Mouse (Mus musculus): Measurements from ENCODE around the gene Olfr836. TPM values are rescaled to one million over a fixed set of nuclear protein-coding genes. Genes with fewer than 3 reads are reported as not detected.

The Olfr836 gene
- polyA plus RNA-seq (2015; fragmentation: Nextera tagmentation; extraction: Ambion mirVana), result not detected in 2 replicates

DNA sequence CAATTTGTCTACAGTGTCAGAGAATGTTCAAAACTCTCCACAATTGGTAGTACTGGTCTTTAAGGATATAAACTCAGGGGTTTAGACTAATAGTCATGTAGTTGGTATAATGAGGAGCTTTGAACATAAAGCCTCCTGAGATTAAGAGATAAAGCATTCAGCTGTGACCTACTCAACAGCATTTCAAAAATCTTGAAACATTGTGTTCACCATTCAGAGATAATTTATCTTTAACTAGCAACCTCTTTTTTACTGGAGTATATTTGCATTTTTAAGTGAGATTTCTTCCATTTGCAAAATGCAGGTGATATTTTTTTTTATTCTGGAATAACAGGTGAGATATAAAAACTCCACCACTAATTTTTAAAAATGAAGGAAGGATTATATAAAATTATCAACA is at the start of gene Olfr836:
Gene Olfr836, plus strand, starts transcription at position 301 of the 400 bp plus-strand sequence.

DNA sequence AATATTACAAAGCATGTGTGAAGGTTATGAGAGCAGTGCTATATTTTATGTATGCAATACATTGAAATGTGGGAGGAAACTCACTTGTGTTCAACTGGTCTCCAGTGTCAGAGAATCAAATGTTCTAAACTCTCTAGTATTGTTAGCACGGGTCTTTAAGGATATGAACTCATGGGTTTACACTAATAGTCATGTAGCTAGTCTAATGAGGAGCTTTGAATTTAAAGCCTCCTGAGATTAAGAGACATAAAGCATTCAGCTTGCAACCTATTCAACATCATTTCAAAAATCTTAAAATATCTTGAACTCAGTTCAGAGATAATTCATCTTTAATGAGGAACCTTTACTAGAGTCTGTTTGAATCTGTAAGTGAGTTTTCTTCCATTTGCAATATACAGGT is 15.8 kb downstream of the Olfr836 start, which contains the start of gene Olfr837:
Gene Olfr837, plus strand, starts transcription at position 301 of the 400 bp plus-strand sequence.

Other genes starting within 250 kb of the Olfr836 start
- not detected in 2 replicates for gene Olfr830, start 245.7 kb upstream of the Olfr836 start, polyA plus RNA-seq (2015; fragmentation: Nextera tagmentation; extraction: Ambion mirVana)
- not detected in 2 replicates for gene Olfr832, start 183.3 kb upstream of the Olfr836 start, polyA plus RNA-seq (2015; fragmentation: Nextera tagmentation; extraction: Ambion mirVana)
- not detected in 2 replicates for gene Olfr834, start 132.4 kb upstream of the Olfr836 start, polyA plus RNA-seq (2015; fragmentation: Nextera tagmentation; extraction: Ambion mirVana)
- gene Olfr835, start 87.6 kb upstream of the Olfr836 start, polyA plus RNA-seq (2015; fragmentation: Nextera tagmentation; extraction: Ambion mirVana), result not detected in 2 replicates
- not detected in 2 replicates for gene Olfr837, start 15.9 kb downstream of the Olfr836 start, polyA plus RNA-seq (2015; fragmentation: Nextera tagmentation; extraction: Ambion mirVana)
- gene Olfr839-ps1, start 56.9 kb downstream of the Olfr836 start, polyA plus RNA-seq (2015; fragmentation: Nextera tagmentation; extraction: Ambion mirVana), result not detected in 2 replicates
- gene Olfr843, start 131.6 kb downstream of the Olfr836 start, polyA plus RNA-seq (2015; fragmentation: Nextera tagmentation; extraction: Ambion mirVana), result not detected in 2 replicates
- not detected in 2 replicates for gene Olfr844, start 196.0 kb downstream of the Olfr836 start, polyA plus RNA-seq (2015; fragmentation: Nextera tagmentation; extraction: Ambion mirVana)
- gene Olfr845, start 216.1 kb downstream of the Olfr836 start, polyA plus RNA-seq (2015; fragmentation: Nextera tagmentation; extraction: Ambion mirVana), result not detected in 2 replicates
- gene Olfr846, start 243.6 kb downstream of the Olfr836 start, polyA plus RNA-seq (2015; fragmentation: Nextera tagmentation; extraction: Ambion mirVana), result not detected in 2 replicates